Mouse (Mus musculus): ENCODE measurements around the gene Lamb1. TPM values are rescaled to one million over a fixed set of nuclear protein-coding genes. Genes with fewer than 3 reads are reported as not detected.

Lamb1 gene
- polyA plus RNA-seq, 1 experiment from 2014 or later: 115 TPM

DNA sequence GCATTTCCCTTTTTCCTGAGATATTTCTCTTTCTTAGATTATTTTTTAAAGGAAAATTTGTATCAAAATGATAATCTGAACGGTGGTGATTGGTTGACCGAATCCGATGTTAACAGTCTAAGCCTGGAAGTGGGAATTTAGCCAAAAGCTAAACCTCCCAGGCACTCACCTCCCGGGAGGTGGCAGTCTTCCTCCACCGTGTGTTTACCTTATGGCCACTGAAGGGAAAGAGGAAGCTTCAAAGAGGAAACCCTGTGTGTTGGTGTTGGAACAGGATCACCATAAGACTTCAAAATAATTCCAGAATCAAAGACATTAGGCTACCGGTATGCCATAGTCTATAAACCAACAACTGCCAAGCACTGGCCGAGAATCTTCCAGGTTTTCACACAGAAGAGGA lies 104.6 kb downstream of the Lamb1 start:
- H3K9ac ChIP-seq (ENCODE audit: low read depth, low read length): no peak overlapping the region
- WGBS: 78% methylated on average over 7 of the region's 7 CpGs
- no peak overlapping the region for H3K4me3 ChIP-seq (replicated peaks; ENCODE audit: low read depth, low read length)
- no peaks in the 10 kb centered on the region for H3K9me3 ChIP-seq (replicated peaks; ENCODE audit: low read length)
- ATAC-seq (replicated peaks; ENCODE audit: low FRiP score, low read depth): no peak
- no peaks in the 10 kb centered on the region for H3K27me3 ChIP-seq (ENCODE audit: insufficient read depth, low read length)
- DNase-seq (ENCODE audit: low spot score): no peak
- TF ChIP-seq CTCF (IDR thresholded peaks at IDR 0.05; ENCODE audit: low read depth): no peak
- H3K4me2 ChIP-seq (ENCODE audit: low read length): no peak overlapping the region
- no peak overlapping the region for H3K27ac ChIP-seq
- no peaks in the 10 kb centered on the region for H3K4me1 ChIP-seq (replicated peaks; ENCODE audit: insufficient read depth, low read length)
- no peaks in the 10 kb centered on the region for H3K36me3 ChIP-seq (ENCODE audit: insufficient read depth, low read length)

GRCm38 (mm10) chr12:31374603-31375282 lies 109.7 kb downstream of the Lamb1 start:
- Histone ChIP-seq H3K9ac (ENCODE audit: low read depth, low read length) (no peak overlapping the region), H3K36me3 (ENCODE audit: insufficient read depth, low read length) (no peaks in the 10 kb centered on the region), H3K4me2 (ENCODE audit: low read length) (no peak overlapping the region), H3K4me3 (replicated peaks; ENCODE audit: low read depth, low read length) (no peak overlapping the region), H3K4me1 (replicated peaks; ENCODE audit: insufficient read depth, low read length) (0 out of 2 replicates have a peak, but pooled peaks cover 3% of the 10 kb centered on the region), H3K9me3 (replicated peaks; ENCODE audit: low read length) (no peaks in the 10 kb centered on the region), H3K27me3 (ENCODE audit: insufficient read depth, low read length) (no peaks in the 10 kb centered on the region), H3K27ac (no peak overlapping the region)
- peak; percentile 95 for DNase-seq (ENCODE audit: low spot score)
- peak; percentile 88 for TF ChIP-seq CTCF (IDR thresholded peaks at IDR 0.05; ENCODE audit: low read depth)
- peak; percentile 74 for ATAC-seq (replicated peaks; ENCODE audit: low FRiP score, low read depth)
- WGBS: 31% methylated on average over 9 of the region's 9 CpGs

- Histone ChIP-seq H3K9ac (ENCODE audit: low read depth, low read length) (no peak overlapping the region), H3K27me3 (ENCODE audit: insufficient read depth, low read length) (no peaks in the 10 kb centered on the region), H3K9me3 (replicated peaks; ENCODE audit: low read length) (no peaks in the 10 kb centered on the region), H3K27ac (no peak overlapping the region), H3K4me1 (replicated peaks; ENCODE audit: insufficient read depth, low read length) (0 out of 2 replicates have a peak, but pooled peaks cover 3% of the 10 kb centered on the region), H3K36me3 (ENCODE audit: insufficient read depth, low read length) (no peaks in the 10 kb centered on the region), H3K4me2 (ENCODE audit: low read length) (no peak overlapping the region), H3K4me3 (replicated peaks; ENCODE audit: low read depth, low read length) (no peak overlapping the region)
- no peak for TF ChIP-seq CTCF (IDR thresholded peaks at IDR 0.05; ENCODE audit: low read depth)
- WGBS: 72% methylated on average over 4 of the region's 4 CpGs
- ATAC-seq (replicated peaks; ENCODE audit: low FRiP score, low read depth) (no peak), DNase-seq (ENCODE audit: low spot score) (no peak)
Observed at GRCm38 (mm10) chr12:31375283-31375615, 110.2 kb downstream of the Lamb1 start.

GRCm38 (mm10) chr12:31376326-31376950 lies 111.4 kb downstream of the Lamb1 start:
- no peaks in the 10 kb centered on the region for H3K27me3 ChIP-seq (ENCODE audit: insufficient read depth, low read length)
- peak; percentile 85 for DNase-seq (ENCODE audit: low spot score)
- no peaks in the 10 kb centered on the region for H3K36me3 ChIP-seq (ENCODE audit: insufficient read depth, low read length)
- H3K9me3 ChIP-seq (replicated peaks; ENCODE audit: low read length): no peaks in the 10 kb centered on the region
- H3K27ac ChIP-seq: no peak overlapping the region
- no peak overlapping the region for H3K9ac ChIP-seq (ENCODE audit: low read depth, low read length)
- peak; percentile 61 for TF ChIP-seq CTCF (IDR thresholded peaks at IDR 0.05; ENCODE audit: low read depth)
- 0 out of 2 replicates have a peak, but pooled peaks have one; percentile 26 for ATAC-seq (replicated peaks; ENCODE audit: low FRiP score, low read depth)
- peak overlapping the region; percentile 47 for H3K4me2 ChIP-seq (ENCODE audit: low read length)
- 0 out of 2 replicates have a peak, but pooled peaks cover 3% of the 10 kb centered on the region for H3K4me1 ChIP-seq (replicated peaks; ENCODE audit: insufficient read depth, low read length)
- no peak overlapping the region; the same call in 1 of the 2 replicates for H3K4me3 ChIP-seq (replicated peaks; ENCODE audit: low read depth, low read length)
- WGBS: 4% methylated on average over 13 of the region's 13 CpGs

GRCm38 (mm10) chr12:31377241-31377640 lies 112.2 kb downstream of the Lamb1 start:
- no peak overlapping the region for H3K9ac ChIP-seq (ENCODE audit: low read depth, low read length)
- 0 out of 2 replicates have a peak, but pooled peaks cover 3% of the 10 kb centered on the region for H3K4me1 ChIP-seq (replicated peaks; ENCODE audit: insufficient read depth, low read length)
- no peak for TF ChIP-seq CTCF (IDR thresholded peaks at IDR 0.05; ENCODE audit: low read depth)
- H3K27ac ChIP-seq: no peak overlapping the region
- no peaks in the 10 kb centered on the region for H3K36me3 ChIP-seq (ENCODE audit: insufficient read depth, low read length)
- DNase-seq (ENCODE audit: low spot score) (peak; percentile 15), ATAC-seq (replicated peaks; ENCODE audit: low FRiP score, low read depth) (peak; percentile 42; the same call in 1 of the 2 replicates)
- WGBS: 70% methylated on average over 11 of the region's 11 CpGs
- no peaks in the 10 kb centered on the region for H3K9me3 ChIP-seq (replicated peaks; ENCODE audit: low read length)
- H3K4me2 ChIP-seq (ENCODE audit: low read length): peak overlapping the region; percentile 16; the same call in 1 of the 2 replicates
- H3K27me3 ChIP-seq (ENCODE audit: insufficient read depth, low read length): no peaks in the 10 kb centered on the region
- no peak overlapping the region for H3K4me3 ChIP-seq (replicated peaks; ENCODE audit: low read depth, low read length)

Other genes starting within 250 kb of the Lamb1 start
- 7.9 and 8.1 TPM in 2 replicates for gene Fam110c, start 191.4 kb upstream of the Lamb1 start, polyA plus RNA-seq (2015; fragmentation: Nextera tagmentation; extraction: Ambion mirVana)
- not detected in 2 replicates for gene Gm6993, start 24.5 kb upstream of the Lamb1 start, polyA plus RNA-seq (2015; fragmentation: Nextera tagmentation; extraction: Ambion mirVana)
- 196 and 202 TPM in 2 replicates for gene Dld, start 86.2 kb downstream of the Lamb1 start, polyA plus RNA-seq (2015; fragmentation: Nextera tagmentation; extraction: Ambion mirVana)
- 0.05 TPM in 1 of 2 replicates, not detected in the other for gene Slc26a3, start 125.6 kb downstream of the Lamb1 start, polyA plus RNA-seq (2015; fragmentation: Nextera tagmentation; extraction: Ambion mirVana)
- 11.2 and 13.1 TPM in 2 replicates for gene Cbll1, start 234.4 kb downstream of the Lamb1 start, polyA plus RNA-seq (2015; fragmentation: Nextera tagmentation; extraction: Ambion mirVana)